Comparison of ENCODE assay signal across 38 mouse cellular contexts in genomic region chr1:134597339-134598054, GRCm38 (mm10). TPM values are rescaled to one million over a fixed set of nuclear protein-coding genes. Genes with fewer than 3 reads are reported as not detected.
"Had no signal": no experiment of that assay in that cellular context is flagged by ENCODE, and none has a peak within 500 bp of the region (broad histone marks: within the 10 kb centered on the region; RNA-seq: fewer than 3 reads in every experiment).

No protein-coding gene starts in this region.

- H3K9ac ChIP-seq: heart, embryonic 13.5 days; heart, embryonic 15.5 days; hindbrain, embryonic 13.5 days; hindbrain, embryonic 15.5 days; kidney, embryonic 15.5 days; limb, embryonic 12.5 days; liver, embryonic 13.5 days; liver, embryonic 15.5 days had no signal

- ATAC-seq: hindbrain, postnatal 0 days; intestine, embryonic 16.5 days had no signal

- H3K9me3 ChIP-seq: heart, embryonic 10.5 days; heart, embryonic 13.5 days; heart, embryonic 15.5 days; hindbrain, embryonic 13.5 days; hindbrain, embryonic 15.5 days; kidney, embryonic 15.5 days; limb, embryonic 10.5 days; limb, embryonic 12.5 days; liver, embryonic 13.5 days; liver, embryonic 15.5 days had no signal

- DNase-seq: gastrocnemius, adult 2 months; gastrocnemius, postnatal 10 days; gastrocnemius, postnatal 25 days; heart, adult 18-20 months; heart, postnatal 14 days; heart, postnatal 36 days; kidney, adult 11 months; kidney, adult 2 months; kidney, adult 9 months; kidney, postnatal 14 days; kidney, postnatal 36 days; liver; liver, embryonic 13.5 days had no signal

- H3K4me2 ChIP-seq: heart, embryonic 13.5 days; heart, embryonic 15.5 days; hindbrain, embryonic 13.5 days; hindbrain, embryonic 15.5 days; kidney, embryonic 15.5 days; limb, embryonic 12.5 days; liver, embryonic 11.5 days; liver, embryonic 13.5 days; liver, embryonic 15.5 days had no signal

- H3K27ac ChIP-seq: gastrocnemius, adult 2 months; heart, embryonic 10.5 days; heart, embryonic 13.5 days; heart, embryonic 15.5 days; hindbrain, embryonic 13.5 days; hindbrain, embryonic 15.5 days; hindbrain, postnatal 0 days; kidney, embryonic 15.5 days; kidney, postnatal 0 days; limb, embryonic 10.5 days; limb, embryonic 12.5 days; liver, embryonic 13.5 days; liver, embryonic 15.5 days had no signal

- H3K27me3 ChIP-seq: heart, embryonic 13.5 days; heart, embryonic 15.5 days; hindbrain, embryonic 13.5 days; hindbrain, embryonic 15.5 days; kidney, embryonic 15.5 days; limb, embryonic 12.5 days; liver, embryonic 13.5 days; liver, embryonic 15.5 days had no signal

- H3K4me1 ChIP-seq: heart, embryonic 13.5 days; heart, embryonic 15.5 days; hindbrain, embryonic 13.5 days; hindbrain, embryonic 15.5 days; kidney, embryonic 15.5 days; limb, embryonic 10.5 days; limb, embryonic 12.5 days had no signal

- H3K4me3 ChIP-seq: gastrocnemius, adult 2 months; heart, embryonic 10.5 days; heart, embryonic 13.5 days; heart, embryonic 15.5 days; hindbrain, embryonic 13.5 days; hindbrain, embryonic 15.5 days; kidney, embryonic 15.5 days; limb, embryonic 10.5 days; limb, embryonic 12.5 days; liver, embryonic 13.5 days; liver, embryonic 15.5 days had no signal

RNA-seq across cellular contexts. Expression of gene Mgat4e, which starts 48.0 kb away (rescaled TPM):
- total RNA-seq: gastrocnemius, adult 2 months; gastrocnemius, postnatal 10 days; gastrocnemius, postnatal 25 days; gastrocnemius, postnatal 4 days; heart, adult 18-20 months; heart, adult 8-10 months; heart, postnatal 14 days; heart, postnatal 36 days; hindbrain, postnatal 0 days; layer of hippocampus, adult 8-10 months; layer of hippocampus, postnatal 36 days; left cerebral cortex, adult 18-20 months; left cerebral cortex, adult 8-10 months; left cerebral cortex, postnatal 36 days had no signal
- polyA plus RNA-seq: heart, embryonic 10.5 days; heart, embryonic 13.5 days; heart, embryonic 15.5 days; heart, postnatal 0 days; hindbrain, embryonic 11.5 days; hindbrain, embryonic 13.5 days; hindbrain, embryonic 15.5 days; hindbrain, postnatal 0 days; intestine, embryonic 14.5 days; intestine, embryonic 16.5 days; kidney, embryonic 15.5 days; kidney, postnatal 0 days; large intestine, adult 2 months; limb, embryonic 10.5 days; limb, embryonic 12.5 days; liver, embryonic 11.5 days; liver, embryonic 13.5 days; liver, embryonic 15.5 days had no signal

RNA-seq across cellular contexts. Expression of gene Syt2, which starts 49.0 kb away (rescaled TPM):
- total RNA-seq: gastrocnemius, adult 2 months; heart, adult 18-20 months; heart, postnatal 14 days; heart, postnatal 36 days; hematopoietic stem cell, adult 5-6 weeks had no signal
